11 mouse cellular contexts compared by ENCODE assay signal in genomic region chr12:79793382-79793781, GRCm38 (mm10).
A peak's percentile ranks its signal among the peaks of the same experiment; 100 is the strongest.
DNase-seq lines count a peak whose midpoint lies in the region; ATAC-seq and TF ChIP-seq lines count a peak whose summit lies in the region.
"Had no signal": no experiment of that assay in that cellular context is flagged by ENCODE, and none has a peak within 500 bp of the region (broad histone marks: within the 10 kb centered on the region; RNA-seq: fewer than 3 reads in every experiment).

No protein-coding gene starts in this region.

- no peak for TF ChIP-seq CTCF in lung, adult 2 months (IDR thresholded peaks at IDR 0.05; ENCODE audit: insufficient read depth, low read length)

- 40% methylated on average over 8 of the region's 8 CpGs for WGBS in lung, adult 2 months
- 75% methylated on average over 8 of the region's 8 CpGs for WGBS in forebrain, embryonic 16.5 days
- 69% methylated on average over 8 of the region's 8 CpGs for WGBS in intestine, embryonic 15.5 days

- H3K36me3 ChIP-seq in splenic B cell, adult 2 months (ENCODE audit: control insufficient read depth, insufficient read depth, low read length, poor library complexity, severe bottlenecking) = no peaks in the 10 kb centered on the region
- H3K36me3 ChIP-seq in forebrain, embryonic 16.5 days (ENCODE audit: control insufficient read depth, insufficient read depth) = no peaks in the 10 kb centered on the region
- no peaks in the 10 kb centered on the region for H3K36me3 ChIP-seq in intestine, embryonic 15.5 days
- H3K36me3 ChIP-seq: embryonic facial prominence, embryonic 13.5 days; limb, embryonic 15.5 days; midbrain, embryonic 12.5 days had no signal

- no peaks in the 10 kb centered on the region for H3K9me3 ChIP-seq in forebrain, embryonic 16.5 days (ENCODE audit: control insufficient read depth, low read length)
- no peaks in the 10 kb centered on the region for H3K9me3 ChIP-seq in intestine, embryonic 15.5 days
- H3K9me3 ChIP-seq: embryonic facial prominence, embryonic 13.5 days; limb, embryonic 15.5 days; midbrain, embryonic 12.5 days had no signal

- H3K4me3 ChIP-seq in lung, adult 2 months (replicated peaks; ENCODE audit: extremely low read depth, low read depth, low read length) = no peak overlapping the region
- no peak overlapping the region for H3K4me3 ChIP-seq in brown adipose tissue, adult 24 weeks (ENCODE audit: insufficient read depth, low read depth, low read length)
- H3K4me3 ChIP-seq in forebrain, embryonic 16.5 days (replicated peaks; ENCODE audit: low read length) = no peak overlapping the region
- no peak overlapping the region for H3K4me3 ChIP-seq in intestine, embryonic 15.5 days (replicated peaks)
- H3K4me3 ChIP-seq: embryonic facial prominence, embryonic 13.5 days; layer of hippocampus, adult 2 months; limb, embryonic 15.5 days; midbrain, embryonic 12.5 days had no signal

- no peak overlapping the region for H3K4me2 ChIP-seq in forebrain, embryonic 16.5 days (ENCODE audit: low read length)
- H3K4me2 ChIP-seq in intestine, embryonic 15.5 days (replicated peaks) = no peak overlapping the region
- H3K4me2 ChIP-seq: embryonic facial prominence, embryonic 13.5 days; limb, embryonic 15.5 days; midbrain, embryonic 12.5 days had no signal

- ATAC-seq in forebrain, embryonic 16.5 days = no peak
- no peak for ATAC-seq in intestine, embryonic 15.5 days

- H3K27ac ChIP-seq in brown adipose tissue, adult 24 weeks (replicated peaks; ENCODE audit: low read depth, low read length) = peak overlapping the region; percentile 46; the same call in 1 of the 2 replicates
- no peak overlapping the region for H3K27ac ChIP-seq in forebrain, embryonic 16.5 days (ENCODE audit: low read length)
- H3K27ac ChIP-seq in intestine, embryonic 15.5 days = no peak overlapping the region
- H3K27ac ChIP-seq: embryonic facial prominence, embryonic 13.5 days; layer of hippocampus, adult 2 months; limb, embryonic 15.5 days; midbrain, embryonic 12.5 days had no signal

- TF ChIP-seq POLR2A in lung, adult 2 months (IDR thresholded peaks at IDR 0.05; ENCODE audit: borderline replicate concordance, extremely low read depth, low read depth, low read length) = no peak

- DNase-seq in lung, adult 18-20 months = peak; percentile 45 to 71
- no peak for DNase-seq in lung, adult 2 months
- DNase-seq in heart, postnatal 4 days = peak; percentile 69
- peak; percentile 29 for DNase-seq in splenic B cell, adult 2 months (ENCODE audit: low read depth, low spot score)

- H3K9ac ChIP-seq in forebrain, embryonic 16.5 days (replicated peaks; ENCODE audit: low read depth, low read length) = no peak overlapping the region
- no peak overlapping the region for H3K9ac ChIP-seq in intestine, embryonic 15.5 days
- H3K9ac ChIP-seq: embryonic facial prominence, embryonic 13.5 days; limb, embryonic 15.5 days; midbrain, embryonic 12.5 days had no signal

- no peaks in the 10 kb centered on the region for H3K27me3 ChIP-seq in splenic B cell, adult 2 months (ENCODE audit: control insufficient read depth, insufficient read depth, low read length, poor library complexity, severe bottlenecking)
- H3K27me3 ChIP-seq in forebrain, embryonic 16.5 days (replicated peaks; ENCODE audit: control insufficient read depth, insufficient read depth, low read length) = no peaks in the 10 kb centered on the region
- H3K27me3 ChIP-seq in intestine, embryonic 15.5 days (replicated peaks) = no peaks in the 10 kb centered on the region
- H3K27me3 ChIP-seq: embryonic facial prominence, embryonic 13.5 days; limb, embryonic 15.5 days; midbrain, embryonic 12.5 days had no signal

- H3K4me1 ChIP-seq in lung, adult 2 months (ENCODE audit: control insufficient read depth, insufficient read depth, low read length) = peaks cover 8% of the 10 kb centered on the region
- peaks cover 10% of the 10 kb centered on the region for H3K4me1 ChIP-seq in brown adipose tissue, adult 24 weeks (ENCODE audit: control insufficient read depth, insufficient read depth, insufficient read length, low read length)
- no peaks in the 10 kb centered on the region for H3K4me1 ChIP-seq in forebrain, embryonic 16.5 days (replicated peaks; ENCODE audit: control insufficient read depth, insufficient read depth, low read length)
- H3K4me1 ChIP-seq in intestine, embryonic 15.5 days (replicated peaks) = 0 out of 2 replicates have a peak, but pooled peaks cover 2% of the 10 kb centered on the region
